Mouse (Mus musculus): Measurements from ENCODE around the gene Adrb1.

Adrb1 gene

DNA sequence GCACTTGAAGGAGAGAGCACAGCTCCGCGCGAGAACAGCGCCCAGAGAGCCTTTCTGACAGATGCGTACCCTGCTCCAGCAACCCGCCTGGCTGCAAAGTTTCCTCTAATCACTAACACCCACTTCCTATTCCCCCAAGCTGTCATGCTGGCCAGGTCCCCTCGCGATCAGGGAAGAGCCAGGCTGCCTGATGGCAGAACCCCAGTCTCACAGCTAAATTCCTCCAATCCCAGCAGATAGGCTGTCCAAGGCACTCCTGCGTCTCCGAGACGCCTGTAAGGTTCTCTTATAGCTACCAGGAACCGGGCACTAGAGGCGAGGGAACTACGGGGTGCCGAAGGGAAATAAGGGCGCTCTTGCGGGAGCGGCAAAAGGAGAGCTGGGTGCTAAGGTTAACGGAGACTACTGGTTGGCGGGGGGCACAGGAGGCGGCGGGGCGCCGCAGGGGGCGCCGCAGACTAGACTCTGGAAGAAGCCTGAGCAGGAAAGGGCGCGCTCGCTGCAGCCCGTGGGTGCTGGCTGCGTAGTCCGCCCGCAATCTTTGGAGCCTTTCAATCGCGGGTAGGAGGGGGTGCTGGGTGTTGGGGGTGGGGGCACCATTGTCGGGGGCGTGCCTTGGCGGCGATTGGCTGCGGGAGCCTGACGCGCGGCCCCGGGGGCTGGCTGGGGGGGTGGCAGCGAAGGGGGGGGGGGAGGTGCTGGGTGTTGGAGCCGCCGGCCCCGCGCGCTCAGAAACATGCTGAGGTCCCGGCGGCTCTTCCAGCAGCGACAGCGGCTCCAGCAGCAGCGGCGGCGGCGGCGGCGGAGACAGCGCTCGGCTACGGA lies at the start of gene Adrb1:
TSS of gene Adrb1 (plus strand) at position 813 of the 825 bp plus-strand sequence.
- in situ Hi-C loops (cut with MboI): no loop called here

DNA sequence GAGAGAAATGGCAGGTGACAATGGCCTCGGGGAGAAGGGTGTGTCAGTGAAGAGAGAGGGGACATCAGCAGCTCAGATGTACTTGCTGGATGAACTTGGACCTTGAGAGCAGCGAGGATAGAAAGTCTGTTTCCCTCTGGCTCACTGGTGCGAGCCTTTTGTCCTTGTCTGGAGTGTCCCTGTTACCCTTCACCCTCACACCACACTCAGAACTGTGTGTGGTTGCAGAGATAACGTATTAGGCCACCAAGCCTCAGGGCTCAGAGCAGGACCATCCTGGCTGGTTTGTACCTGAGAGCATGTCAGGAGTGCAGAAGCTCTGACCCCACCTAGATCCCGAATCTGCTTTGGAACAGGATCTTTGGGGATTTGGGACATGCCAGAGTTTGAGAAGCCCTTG lies 46.3 kb upstream of the Adrb1 start:
- in situ Hi-C loops (cut with MboI): no loop called here

DNA sequence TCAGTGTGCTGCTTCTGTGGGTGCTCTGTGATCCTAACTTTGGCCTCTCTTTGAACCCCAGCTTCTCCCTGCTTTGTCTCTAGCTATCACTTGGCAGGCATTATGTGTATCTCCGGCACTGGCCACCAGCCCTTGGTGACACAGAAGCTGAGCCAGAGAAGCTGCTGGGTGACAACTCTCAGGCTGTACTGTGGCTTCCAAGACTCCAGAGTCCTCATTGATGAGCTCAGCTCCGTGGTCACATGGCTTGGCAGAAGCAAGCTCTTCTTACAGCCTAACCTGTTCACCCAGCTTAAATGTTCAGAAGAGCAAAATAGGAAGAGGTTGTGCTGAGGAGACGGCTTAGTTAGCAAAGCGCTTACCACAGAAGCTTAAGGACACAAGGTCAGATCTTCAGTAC lies 45.5 kb upstream of the Adrb1 start:
- in situ Hi-C loops (cut with MboI): no loop called here

DNA sequence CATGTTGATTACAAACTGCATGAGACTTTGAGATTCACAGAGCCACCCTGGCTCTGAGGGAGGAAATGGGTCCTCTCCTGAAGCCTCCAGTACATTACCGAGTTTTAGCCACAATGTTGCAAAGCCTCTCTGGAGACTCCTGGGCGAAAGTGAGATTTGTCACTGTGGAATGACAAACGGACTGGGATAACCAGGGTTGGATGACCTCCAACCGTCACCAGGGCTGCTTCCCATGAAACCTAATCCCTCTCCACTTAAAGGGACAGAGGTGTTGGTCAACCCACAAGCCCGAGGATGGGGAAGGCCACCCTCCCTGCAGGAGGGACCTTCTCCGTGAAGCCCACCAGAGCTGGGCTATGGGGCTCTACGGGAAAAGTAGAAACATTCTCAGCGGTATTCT lies 44.4 kb upstream of the Adrb1 start:
- in situ Hi-C loops (cut with MboI): no loop called here

DNA sequence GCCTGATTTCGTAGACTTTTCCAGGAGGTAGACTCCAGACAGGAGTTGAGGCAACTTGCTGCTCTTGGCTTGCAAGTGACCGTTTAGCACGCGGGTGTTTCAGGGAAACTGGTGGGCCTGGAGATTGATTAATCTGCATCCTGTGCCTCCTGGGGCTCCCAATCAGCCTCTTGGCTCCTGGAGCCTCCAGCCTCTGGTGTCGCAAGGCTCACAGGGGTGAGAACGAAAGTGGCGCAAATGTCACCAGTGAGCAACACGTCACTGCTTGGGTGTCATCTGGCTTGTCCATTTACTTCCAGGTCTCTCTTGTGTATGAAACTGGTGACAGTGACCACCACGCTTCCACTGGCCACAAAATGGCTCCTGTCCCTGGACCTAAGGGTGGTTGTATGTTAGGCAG lies 43.5 kb upstream of the Adrb1 start:
- in situ Hi-C loops (cut with MboI): no loop called here

DNA sequence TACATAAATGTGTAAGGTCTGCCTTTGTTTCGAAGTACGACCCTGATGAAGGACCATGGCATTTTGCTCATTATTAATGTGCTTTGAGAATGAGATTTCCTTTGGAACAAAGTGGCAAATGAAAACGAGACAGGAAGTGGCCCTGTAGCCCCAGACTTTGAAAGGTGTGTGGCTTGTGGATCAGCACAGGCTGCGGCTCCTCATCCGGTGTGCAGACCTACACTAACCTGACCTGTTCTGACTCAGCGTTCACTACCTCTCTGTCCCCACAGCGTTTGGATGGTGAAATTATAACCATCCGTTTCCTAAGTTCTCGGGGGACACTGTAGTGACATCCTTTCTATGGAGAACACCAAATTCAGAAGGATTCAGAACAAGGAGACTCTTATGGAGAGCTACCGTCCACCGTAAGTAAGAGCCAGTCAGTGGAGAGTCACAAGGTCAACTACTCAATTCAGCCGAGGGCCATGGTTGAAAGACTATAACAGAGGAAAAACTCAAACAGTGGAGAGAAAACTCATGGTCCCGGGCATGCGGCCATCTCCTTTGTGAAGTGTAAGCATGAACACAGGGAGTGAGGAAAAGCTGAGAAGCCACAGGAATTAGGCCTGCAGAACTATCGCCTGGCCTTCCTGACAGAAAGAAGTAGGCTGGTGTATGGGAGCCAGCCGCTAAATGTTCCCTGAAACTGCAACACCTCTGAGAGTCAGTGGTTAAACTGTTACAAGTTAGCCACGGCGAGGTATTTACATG lies 42.6 kb upstream of the Adrb1 start:
- in situ Hi-C loops (cut with MboI): no loop called here

DNA sequence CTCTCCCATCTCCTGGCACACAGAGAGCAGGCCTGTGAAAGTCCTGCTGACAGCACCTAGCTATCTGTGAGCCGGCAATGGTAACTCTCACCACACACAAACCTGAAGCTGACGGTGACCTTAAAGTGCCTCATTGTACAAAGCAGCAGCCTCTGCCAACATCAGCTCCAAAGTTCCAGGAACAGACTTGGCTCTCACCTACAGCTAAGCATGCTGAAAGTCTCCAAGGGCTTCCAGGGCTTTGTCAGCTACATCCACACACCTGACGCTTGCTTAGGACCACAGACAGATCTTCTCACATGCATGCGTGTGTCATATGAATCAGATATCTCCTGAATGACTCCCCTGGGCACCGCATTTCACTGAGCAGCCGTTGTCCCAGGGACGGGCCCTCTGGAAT lies 42.0 kb upstream of the Adrb1 start:
- in situ Hi-C loops (cut with MboI): no loop called here

DNA sequence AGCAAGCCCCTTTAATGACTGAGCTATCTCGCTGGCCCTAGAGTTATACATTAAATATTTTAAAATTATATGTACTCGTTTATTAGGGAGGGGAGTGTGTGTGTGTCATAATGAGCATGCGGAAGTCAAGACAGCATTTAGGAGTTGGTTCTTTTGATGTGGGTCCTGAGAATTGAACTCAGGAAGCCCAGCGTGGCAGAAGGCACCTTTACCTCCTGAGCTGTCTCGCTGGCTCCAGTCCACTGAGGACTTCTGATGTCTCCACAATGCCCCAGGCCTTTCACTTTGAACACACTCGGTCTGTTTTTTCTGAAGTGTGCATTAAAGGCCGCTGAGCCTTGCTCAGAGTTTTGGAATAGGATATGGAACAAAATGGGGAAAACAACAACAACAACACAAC lies 39.7 kb upstream of the Adrb1 start:
- in situ Hi-C loops (cut with MboI): no loop called here

DNA sequence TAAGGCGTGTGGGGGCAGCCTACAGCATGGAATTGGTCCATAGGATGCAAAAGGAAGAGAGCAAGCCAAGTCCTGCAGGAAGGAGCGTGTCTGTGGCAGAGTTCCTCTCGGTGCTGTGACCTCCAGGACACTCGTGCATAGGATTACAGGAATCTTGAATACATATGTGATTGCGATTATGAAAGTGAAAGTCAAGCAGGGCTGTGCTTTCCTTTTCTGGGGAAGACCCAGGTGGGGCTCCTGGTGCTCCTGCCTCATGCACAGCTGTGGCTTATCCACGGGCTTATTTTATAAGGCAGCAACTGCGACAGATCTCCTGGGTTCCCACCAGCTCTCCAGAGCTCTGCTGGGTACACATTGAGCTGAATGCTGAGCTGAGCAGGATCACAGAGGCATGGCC lies 39.2 kb upstream of the Adrb1 start:
- in situ Hi-C loops (cut with MboI): no loop called here

DNA sequence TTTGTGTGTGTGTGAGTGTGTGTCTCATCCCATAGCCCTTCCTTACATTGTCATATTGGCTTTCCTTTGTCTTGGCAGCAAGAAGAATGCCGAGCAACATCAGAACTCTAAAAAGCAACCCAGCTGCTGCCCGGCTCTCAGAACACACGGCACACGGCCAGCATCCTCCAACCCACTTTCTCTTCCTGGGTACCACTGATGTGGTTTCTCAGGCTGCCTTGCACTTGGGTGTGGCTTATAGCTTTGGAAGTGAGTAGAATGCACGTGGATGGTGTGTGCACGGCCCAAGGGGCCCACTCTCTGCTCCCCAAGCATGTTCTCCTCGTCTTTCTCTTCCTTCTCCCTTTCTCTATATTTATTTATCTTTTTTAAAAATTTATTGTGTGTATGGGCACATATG lies 36.5 kb upstream of the Adrb1 start:
- in situ Hi-C loops (cut with MboI): no loop called here

DNA sequence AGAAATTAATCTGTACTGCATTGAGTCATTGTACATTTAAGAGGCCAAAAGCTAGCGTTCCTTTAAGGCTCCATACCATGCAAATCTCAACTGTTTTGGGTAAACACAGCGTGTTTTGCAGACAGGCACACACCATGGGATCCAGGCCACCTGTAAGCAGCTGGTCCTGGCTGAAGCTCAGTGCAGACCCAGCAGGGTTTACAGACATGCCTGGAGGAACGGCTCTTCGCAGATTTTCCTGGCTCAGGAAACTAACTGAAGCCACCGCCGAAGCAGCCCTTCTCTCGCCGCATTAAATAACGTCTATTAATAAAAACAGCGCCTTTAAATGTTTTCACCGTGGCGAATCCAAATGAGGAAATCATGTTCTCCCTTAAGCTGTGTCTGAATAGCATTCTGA lies 35.8 kb upstream of the Adrb1 start:
- in situ Hi-C loops (cut with MboI): no loop called here

DNA sequence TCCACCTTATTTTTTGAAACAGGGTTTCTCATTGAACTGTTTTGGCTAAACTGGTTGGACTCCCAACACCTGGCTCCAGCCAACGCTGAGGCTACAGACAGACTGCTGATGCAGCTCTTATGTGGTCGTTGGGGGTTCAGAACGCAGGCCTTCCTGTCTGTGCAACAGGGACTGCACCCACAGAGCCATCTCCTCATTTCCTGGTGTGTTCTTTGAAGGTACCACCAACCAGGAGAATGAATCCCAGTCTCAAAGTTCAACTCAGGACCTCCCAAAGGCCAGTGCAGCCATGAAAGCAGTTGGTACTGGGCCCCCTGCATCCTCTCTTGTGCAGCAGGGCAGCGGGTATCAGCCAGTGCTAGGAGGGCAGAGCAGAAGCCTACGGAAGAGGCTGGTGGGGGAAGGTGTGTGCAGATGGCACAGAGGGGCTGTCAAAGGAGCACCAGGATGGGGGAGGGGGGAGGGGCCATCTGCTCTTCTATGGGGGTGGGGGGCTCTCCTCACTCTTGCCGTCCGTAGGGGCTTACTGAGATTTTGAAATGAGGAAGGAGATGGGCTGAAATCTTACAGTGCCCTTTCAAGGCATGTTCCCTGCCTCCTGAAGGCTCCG lies 34.9 kb upstream of the Adrb1 start:
- in situ Hi-C loops (cut with MboI): no loop called here

DNA sequence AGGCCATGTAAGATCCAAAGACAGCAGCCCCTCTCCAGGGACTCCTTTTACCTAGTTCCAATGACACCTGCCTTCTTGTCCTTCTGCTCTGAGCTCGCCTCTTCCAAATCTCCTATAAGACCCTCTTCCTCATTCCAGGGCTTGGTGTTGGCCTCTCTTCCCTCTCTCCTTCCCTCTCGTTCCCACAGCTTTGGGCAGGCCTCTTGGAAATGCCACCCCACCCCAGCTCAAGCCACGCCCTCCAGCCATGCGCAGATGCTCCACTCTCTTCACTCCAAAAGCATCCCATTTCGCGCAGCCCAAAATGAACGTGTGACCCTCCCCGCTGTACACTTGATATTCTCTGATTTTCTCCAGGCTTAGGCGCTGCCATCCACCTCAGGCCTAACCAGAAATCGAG lies 34.3 kb upstream of the Adrb1 start:
- in situ Hi-C loops (cut with MboI): no loop called here

DNA sequence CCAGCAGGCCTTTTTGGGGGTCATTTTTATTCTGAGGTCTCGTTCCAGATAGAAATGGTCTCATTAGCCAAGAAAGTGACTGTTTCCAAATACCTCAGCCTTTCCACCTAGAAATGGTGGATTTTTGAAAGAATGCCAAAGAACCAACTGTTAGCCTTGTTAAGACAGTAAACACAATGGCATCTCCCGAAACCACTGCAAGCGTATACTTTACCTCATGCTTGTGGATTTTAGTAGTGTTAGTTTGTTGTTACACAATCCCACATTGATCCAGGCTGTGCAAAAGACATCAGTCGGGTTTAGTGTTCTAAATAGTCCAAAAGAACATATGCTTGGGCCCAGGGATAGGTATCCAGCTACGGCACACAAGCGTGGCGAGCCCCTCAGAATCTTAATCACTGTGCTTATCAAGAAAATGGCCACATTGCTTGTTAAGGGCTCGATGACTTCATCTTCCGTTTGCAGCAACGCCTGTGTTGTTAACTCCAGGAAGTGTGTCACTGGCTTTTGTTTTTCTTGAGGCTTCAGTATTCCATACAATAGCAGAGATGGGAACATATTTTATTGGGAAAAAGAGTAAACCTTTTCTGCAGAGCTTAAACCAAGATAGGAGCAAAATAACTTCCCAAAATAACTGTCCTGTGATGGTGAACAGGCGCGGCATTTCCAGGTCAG lies 33.2 kb upstream of the Adrb1 start:
- in situ Hi-C loops (cut with MboI): no loop called here

DNA sequence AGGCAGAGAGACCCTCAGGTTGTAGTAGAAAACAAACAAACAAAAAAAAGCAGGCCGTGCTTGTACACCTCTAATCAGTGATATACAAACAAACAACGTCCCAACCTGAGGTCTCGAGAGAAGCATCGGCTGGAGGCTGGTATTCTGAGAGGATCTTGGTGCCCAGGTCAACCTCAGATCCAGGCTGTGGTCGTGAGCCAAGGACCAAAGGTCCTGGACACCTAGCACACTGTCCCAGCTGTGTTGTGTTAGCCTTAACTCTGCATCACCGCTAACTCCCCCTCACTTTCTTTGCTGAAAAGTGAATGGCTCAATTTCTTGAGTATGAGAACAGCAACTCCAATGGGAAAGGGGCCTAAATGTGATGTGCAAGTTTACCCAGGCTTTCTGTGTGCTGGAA lies 32.5 kb upstream of the Adrb1 start:
- in situ Hi-C loops (cut with MboI): no loop called here

DNA sequence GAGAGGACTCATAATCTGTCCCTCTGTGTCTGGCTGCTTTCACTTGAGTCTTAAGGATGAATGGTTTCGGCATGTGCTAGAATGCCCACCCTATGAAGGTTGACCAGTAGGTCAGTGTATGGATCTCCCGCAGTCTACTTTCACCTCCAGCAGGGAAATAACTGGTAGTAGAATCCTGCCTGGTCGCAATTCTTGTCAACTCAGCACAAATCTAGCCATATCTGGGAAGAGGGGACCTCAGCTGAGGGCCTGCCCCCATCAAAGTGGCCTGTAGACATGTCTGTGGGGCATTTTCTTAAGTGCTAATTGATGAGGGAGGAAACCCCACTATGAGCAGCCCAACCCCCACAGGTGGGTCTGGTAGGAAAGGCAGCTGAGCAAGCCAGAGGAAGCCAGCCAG lies 30.9 kb upstream of the Adrb1 start:
- in situ Hi-C loops (cut with MboI): no loop called here

DNA sequence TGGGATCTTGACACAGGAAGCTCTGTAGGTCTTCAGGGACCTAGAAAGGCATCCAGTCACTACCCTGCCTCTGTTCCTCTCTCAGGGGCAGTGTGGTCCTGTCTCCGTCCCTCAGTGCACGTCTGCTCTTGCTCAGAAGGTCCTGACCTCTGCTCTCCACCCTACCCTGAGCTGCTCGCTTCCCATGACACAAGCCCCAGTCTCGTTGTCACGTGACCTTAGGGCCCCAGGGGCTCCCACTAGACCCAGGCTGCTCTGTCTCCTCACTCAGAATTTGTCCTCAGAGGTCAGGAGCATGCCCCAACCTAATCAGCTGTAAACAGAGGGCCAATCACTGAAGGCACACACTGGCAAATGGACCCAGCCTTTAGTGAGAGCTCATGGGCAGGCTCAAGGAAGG lies 29.5 kb upstream of the Adrb1 start:
- in situ Hi-C loops (cut with MboI): no loop called here

DNA sequence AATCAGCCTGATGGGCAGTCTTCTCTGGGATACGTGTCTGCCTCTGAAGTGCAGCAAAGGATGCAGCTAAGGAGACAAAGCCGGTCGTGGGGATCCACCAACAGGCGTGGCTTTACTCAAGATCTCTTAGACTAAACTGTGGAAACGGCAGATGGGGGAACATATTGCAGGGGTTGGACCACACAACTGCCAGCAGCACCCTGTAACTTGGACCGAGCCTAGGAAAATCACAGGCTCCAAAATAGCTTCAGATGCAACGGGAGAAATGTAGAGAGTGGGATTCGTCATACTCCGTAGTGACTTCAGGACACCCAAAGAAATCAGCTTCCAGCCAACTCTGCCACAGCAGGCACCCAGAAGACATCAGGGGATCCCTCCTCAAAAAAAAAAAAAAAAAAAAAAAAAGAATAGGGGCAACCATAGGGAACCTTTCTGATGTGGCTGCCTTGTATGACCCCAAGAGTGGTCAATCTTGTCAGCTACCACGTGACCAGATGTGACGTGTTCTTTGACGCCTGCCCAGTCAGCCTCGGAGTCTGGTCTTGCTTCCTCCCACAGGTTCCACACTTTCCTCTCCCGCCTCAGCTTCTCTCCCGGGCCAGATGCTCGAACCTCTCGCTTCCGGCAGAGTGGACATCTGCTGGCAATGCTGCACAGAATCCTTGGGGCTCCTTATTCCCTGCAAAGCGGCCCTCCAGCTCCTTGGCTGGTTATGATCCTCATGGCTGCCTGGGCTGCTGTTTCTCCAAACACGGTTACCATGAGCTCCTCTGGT lies 24.4 kb upstream of the Adrb1 start:
- in situ Hi-C loops (cut with MboI): no loop called here

DNA sequence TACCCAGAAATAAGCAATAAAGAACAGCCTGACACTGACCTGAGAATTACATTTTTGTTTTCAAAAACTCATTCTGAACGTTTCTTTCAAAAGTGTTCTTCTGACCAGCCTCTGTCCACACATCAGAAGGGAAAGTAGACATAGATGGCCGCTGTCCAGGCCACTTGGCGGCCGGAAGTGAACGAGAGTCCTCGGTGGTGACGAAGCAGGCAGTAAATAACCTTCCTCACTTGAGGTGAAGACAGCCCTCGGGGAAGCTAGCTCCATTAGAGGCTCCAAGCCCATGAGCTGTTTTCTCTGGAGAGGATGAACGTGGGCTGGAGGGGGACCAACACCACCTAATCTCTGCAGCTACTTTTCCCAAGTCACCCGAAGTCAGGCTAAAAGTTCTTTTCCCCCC lies 21.2 kb upstream of the Adrb1 start:
- in situ Hi-C loops (cut with MboI): no loop called here

DNA sequence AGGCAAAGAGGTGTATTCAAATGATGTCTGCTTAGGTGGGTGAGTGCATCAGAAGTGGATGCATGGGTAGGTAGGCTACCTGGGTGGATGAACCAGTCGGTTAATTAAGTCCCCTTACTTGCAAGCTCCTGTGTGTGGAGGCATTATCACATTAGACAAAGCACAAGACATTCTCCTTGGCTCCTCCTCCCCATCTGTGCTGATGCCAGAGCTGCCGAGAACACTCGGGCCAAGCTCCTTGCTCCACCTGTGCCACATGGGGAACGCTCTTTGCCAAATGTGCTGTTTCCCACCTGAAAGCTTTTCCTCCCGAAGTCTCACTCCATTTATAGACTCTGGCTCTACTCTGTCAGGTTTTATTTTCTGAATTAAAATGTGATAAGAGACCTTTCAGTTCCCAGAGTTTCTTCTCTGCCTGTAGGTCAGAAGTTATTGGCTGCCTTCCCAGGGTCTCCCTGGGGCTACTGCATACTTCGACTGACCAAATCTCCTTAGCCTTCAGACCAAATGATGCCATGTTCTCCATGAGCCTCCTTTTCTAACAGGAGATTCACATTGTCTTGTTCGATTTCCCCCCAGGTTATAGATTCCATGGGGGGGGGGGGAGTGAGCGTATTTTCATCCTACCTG lies 20.5 kb upstream of the Adrb1 start:
- in situ Hi-C loops (cut with MboI): no loop called here

DNA sequence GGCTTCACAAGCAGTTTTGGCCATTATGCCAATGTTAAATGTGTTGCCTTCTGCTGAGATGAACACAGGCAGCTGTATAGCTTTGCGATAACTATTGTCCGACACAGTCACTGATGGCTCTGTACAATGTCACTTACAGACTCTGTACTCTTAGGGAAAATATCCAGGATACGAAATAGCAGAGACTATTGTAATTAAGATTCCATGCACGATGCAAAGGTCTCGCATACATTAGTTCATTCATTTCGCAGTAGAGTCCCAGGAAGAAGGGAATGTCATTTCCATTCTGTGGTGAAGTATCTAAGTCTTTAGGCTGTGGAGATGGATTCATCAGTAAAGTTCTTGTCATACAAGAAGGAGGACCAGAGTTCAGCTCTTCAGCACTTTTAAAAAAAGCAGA lies 20.0 kb upstream of the Adrb1 start:
- in situ Hi-C loops (cut with MboI): no loop called here
